Mouse (Mus musculus) CH12.LX (cell line): ENCODE measurements around the gene Zbtb34.

Experiments used
- EP300 ChIP-seq: IDR thresholded peaks from 2 replicates; pipeline ENCODE4 v1.6.1; 2011; ENCODE audit warnings: low read length, improper control_type of control experiment
- MAZ ChIP-seq: IDR thresholded peaks from 2 replicates; pipeline ENCODE4 v1.6.1; 2012; ENCODE audit warnings: low read depth, mild to moderate bottlenecking, inconsistent platforms, low read length, improper control_type of control experiment, moderate library complexity
- SMC3 ChIP-seq: IDR thresholded peaks from 2 replicates; pipeline ENCODE4 v1.6.1; 2011; ENCODE audit warnings: low read depth, low read length, improper control_type of control experiment
- ZNF384 ChIP-seq: IDR thresholded peaks from 2 replicates; pipeline ENCODE4 v1.6.1; 2012; ENCODE audit warnings: low read depth, low read length, improper control_type of control experiment, inconsistent platforms

DNA sequence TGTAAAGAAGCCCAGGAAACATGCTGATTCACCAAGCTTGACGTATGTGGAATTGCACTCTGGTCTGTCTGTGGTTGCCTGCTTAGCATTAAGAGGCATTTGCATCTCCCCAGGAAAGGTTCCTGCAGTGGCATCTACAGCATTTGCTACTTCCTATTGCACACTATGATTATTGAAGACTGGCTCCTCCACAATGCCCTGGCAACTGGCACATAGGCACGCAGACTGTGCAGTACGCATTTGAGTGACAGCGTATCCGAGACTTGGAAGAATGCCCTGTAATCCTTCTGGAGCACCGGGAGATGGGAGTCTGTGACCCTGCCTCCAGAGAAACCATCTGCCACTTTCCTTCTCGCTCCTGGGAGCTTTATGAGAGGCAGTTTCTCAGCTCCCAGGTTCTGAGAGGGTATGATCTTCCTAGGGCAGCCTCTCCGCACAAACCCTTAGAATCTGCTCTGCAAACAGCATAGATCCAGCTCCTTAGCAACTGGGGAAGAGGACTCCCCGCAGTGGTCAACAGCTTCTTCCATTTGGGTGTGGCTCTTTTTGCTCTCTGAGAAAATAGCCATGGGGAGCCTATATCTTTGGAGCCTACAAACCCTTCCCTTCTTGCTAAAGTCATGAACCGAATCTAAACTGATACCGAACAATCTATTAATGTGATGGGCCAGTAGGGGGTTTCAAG, 37.0 kb downstream of the Zbtb34 start:
- TF ChIP-seq ZNF384, result no peak
- no peak for TF ChIP-seq SMC3
- TF ChIP-seq EP300, result no peak
- TF ChIP-seq MAZ, result no peak
